Mouse (Mus musculus) adrenal gland, postnatal 4 days (tissue): ENCODE data around the gene Pcdh17. TPM values are rescaled to one million over a fixed set of nuclear protein-coding genes. Genes with fewer than 3 reads are reported as not detected.

ENCODE experiments used
- DNase-seq, 2 experiments: peaks; one replicate each; pipeline ENCODE4 v3.0.0; 2021 to 2022; ENCODE audit warnings: low spot score in 2 of 2, mixed read lengths in 2 of 2
- long read RNA-seq, 2 experiments: library from polyadenylated mRNA; stranded (forward); transcript quantifications; one replicate each; pipeline ENCODE4 v2.0.0; 2021
- total RNA-seq, 2 experiments: library from RNA; stranded (reverse); gene quantifications; 2 replicates each; pipeline ENCODE4 v1.2.3; 2021

Gene Pcdh17
- total RNA-seq = 10 to 100 TPM; 13.7 to 15.3 TPM
- long read RNA-seq, experiment 1, full-length matches to known transcripts = 1 of 3 reads
- long read RNA-seq, experiment 1, partial matches to known transcripts = 0 of 3 reads
- long read RNA-seq, experiment 1, other reads (novel, unspliced or antisense) = 2 of 3 reads
- long read RNA-seq, experiment 2, full-length matches to known transcripts = 5 of 9 reads
- long read RNA-seq, experiment 2, partial matches to known transcripts = 0 of 9 reads
- long read RNA-seq, experiment 2, other reads (novel, unspliced or antisense) = 4 of 9 reads

GRCm38 (mm10) chr14:84443288-84443686 lies at the start of gene Pcdh17:
Gene Pcdh17, plus strand, starts transcription at chr14:84443563.
- DNase-seq = peak; percentile 79 to 83

DNA sequence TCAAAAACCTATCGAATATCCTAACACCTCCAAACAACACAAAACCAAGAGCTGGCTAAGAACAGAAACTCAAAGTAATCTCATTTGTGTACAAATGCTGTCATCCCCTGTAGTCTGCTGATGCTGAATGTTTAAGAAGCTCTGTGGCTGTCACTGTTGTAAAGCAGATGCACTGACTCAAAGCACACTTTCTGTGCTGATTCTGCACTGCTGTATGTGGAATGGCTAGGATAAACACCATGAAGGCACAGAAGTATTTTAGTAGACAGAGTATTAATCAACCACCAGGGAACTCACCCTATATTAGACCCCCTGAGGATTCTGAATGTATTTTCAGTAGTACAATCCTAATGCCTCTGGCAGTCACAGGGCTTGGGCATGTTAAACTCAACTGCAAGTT lies 46.2 kb upstream of the Pcdh17 start:
- DNase-seq = no peak

DNA sequence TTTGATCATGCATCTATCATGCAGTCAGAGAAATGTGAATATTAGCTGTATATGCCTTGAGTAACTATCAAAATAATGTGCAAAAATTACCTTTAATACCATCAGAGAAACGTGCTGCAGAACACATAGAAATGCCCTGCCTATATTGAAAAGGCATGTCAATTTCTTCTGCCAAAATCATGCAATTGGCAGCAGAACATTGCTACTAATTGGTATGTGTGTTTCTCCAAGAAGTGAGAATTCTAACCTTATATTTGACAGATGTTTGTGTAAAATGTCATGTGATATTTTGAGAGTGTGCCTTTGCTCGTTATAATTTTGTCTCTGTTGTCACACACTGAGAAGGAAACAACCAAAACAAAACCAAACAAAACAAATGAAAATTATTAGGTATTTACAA lies 18.6 kb upstream of the Pcdh17 start:
- DNase-seq = no peak

DNA sequence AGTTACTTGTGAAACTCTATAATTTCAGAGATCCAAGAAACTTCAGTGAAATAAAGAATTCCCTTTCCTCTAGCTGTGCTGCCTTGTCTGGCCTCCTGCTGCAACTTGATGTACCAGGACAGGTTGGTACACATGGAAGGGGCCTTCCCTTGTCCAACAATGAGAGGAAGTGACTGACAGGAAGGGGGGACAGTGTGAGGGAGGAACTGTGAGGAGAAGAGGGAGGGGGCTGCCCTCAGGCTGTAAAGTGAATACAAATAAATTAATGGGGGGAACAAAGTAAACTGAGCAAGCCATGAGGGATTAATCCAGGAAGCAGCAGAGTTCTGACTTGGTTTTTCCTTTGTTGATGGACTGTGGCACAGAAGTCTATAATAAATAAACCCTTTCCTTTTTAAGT lies 16.7 kb upstream of the Pcdh17 start:
- no peak for DNase-seq

GRCm38 (mm10) chr14:84438066-84438770 lies 5.1 kb upstream of the Pcdh17 start:
- no peak for DNase-seq

DNA sequence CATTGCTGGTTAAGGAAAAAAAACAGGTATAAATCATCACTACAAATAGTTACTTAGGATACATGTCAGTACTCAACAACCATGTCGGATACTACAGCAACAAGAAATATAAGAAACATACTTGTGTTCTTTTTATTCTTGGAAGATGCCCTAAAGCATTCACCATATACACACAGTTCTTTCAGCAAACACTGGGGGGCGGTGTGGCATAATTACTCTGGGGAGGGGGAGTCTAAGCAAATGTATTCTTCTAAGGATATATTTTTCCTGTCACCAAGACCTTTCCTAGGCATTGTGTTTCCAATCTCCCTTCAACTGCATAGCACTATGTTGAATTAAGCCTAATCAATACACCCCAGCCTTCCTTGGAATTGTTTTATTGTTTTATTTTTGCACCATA lies 2.5 kb upstream of the Pcdh17 start:
- peak in 1 of 2 experiments; percentile 4 for DNase-seq

DNA sequence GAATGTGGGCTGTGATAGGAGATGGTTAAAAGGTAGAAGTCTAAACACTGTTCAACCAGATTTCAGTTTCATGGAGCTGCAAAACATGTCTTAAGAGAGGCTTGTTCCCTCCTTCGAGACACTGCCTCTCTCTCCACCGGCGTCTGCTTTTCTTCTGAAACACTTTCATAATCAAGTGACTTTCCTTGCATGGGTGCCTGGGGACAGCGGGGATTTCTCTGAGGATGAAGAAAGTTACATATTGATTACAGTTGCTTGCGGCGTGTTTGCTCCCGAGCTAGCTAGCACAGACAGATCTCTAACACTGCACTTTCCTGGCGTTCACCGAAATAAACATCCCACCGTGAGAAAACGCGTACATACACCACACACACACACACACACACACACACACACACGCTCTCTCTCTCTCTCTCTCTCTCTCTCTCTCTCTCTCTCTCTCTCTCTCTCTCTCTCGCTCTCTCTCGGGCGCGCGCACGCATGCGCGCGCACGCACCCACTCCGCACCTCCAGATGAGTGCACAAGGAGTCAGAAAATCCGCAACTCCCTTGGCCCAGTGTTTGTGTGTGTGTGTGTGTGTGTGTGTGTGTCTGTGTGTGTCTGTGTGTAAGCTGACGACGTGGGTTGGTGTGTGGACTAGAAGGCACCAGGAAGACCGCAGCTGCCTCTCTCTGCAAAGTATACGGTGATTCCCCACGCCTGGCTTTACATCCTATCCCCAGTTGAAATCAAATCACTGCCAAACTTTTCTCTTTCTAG lies 655 bp upstream of the Pcdh17 start:
- DNase-seq = peak in 1 of 2 experiments; percentile 2

GRCm38 (mm10) chr14:84443761-84444160 lies 398 bp downstream of the Pcdh17 start:
- DNase-seq = no peak

DNA sequence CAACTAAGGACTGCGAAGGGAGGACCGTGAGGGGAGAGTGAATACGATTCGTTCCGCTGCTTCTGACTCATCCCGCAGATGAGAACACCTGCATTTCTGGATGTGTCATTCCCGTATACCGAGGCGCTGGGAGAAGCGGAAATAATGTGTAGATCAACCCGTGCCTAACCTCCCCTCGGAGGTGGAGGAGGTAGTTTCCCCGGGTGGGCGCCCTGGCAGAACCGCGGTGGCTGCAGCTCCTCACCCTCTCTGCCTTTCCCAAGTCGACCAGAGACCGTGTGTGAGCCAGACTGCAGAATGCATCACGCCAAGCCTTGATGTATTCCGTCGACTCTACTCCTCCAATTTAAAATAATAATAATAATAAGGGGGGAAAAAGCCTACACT lies 906 bp downstream of the Pcdh17 start:
- DNase-seq = no peak

- no peak for DNase-seq
Measured at GRCm38 (mm10) chr14:84444663-84445502, 1.5 kb downstream of the Pcdh17 start.

- DNase-seq = peak in 1 of 2 experiments; percentile 3
Measured at GRCm38 (mm10) chr14:84445503-84446410, 2.4 kb downstream of the Pcdh17 start.

GRCm38 (mm10) chr14:84446411-84446915 lies 3.1 kb downstream of the Pcdh17 start:
- no peak for DNase-seq

GRCm38 (mm10) chr14:84446941-84447641 lies 3.7 kb downstream of the Pcdh17 start:
- peak in 1 of 2 experiments; percentile 13 for DNase-seq

DNA sequence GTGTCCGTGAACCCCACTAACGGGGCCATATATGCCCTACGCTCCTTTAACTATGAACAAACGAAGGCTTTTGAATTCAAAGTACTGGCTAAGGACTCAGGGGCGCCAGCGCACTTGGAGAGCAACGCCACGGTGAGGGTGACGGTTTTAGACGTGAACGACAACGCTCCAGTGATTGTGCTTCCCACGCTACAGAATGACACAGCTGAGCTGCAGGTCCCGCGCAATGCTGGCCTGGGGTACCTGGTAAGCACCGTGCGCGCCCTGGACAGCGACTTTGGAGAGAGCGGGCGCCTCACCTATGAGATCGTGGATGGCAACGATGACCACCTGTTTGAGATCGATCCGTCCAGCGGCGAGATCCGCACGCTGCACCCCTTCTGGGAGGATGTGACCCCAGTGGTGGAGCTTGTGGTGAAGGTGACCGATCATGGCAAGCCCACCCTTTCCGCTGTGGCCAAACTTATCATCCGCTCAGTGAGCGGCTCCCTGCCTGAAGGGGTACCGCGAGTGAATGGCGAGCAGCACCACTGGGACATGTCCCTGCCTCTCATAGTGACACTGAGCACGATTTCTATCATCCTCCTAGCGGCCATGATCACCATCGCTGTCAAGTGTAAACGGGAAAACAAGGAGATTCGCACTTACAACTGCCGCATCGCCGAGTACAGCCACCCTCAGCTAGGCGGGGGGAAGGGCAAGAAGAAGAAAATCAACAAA lies 4.5 kb downstream of the Pcdh17 start:
- peak in 1 of 2 experiments; percentile 3 for DNase-seq

DNA sequence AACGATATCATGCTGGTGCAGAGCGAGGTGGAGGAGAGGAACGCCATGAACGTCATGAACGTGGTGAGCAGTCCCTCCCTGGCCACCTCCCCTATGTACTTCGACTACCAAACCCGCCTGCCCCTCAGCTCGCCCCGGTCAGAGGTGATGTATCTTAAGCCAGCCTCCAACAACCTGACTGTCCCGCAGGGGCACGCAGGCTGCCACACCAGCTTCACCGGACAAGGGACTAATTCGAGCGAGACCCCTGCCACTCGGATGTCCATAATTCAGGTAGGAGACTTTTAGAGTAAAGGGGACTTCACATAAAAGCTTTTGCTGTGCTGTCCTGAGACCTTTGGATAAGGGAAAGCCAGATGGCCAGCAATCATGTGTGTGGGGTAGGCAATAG lies 5.0 kb downstream of the Pcdh17 start:
- no peak for DNase-seq

DNA sequence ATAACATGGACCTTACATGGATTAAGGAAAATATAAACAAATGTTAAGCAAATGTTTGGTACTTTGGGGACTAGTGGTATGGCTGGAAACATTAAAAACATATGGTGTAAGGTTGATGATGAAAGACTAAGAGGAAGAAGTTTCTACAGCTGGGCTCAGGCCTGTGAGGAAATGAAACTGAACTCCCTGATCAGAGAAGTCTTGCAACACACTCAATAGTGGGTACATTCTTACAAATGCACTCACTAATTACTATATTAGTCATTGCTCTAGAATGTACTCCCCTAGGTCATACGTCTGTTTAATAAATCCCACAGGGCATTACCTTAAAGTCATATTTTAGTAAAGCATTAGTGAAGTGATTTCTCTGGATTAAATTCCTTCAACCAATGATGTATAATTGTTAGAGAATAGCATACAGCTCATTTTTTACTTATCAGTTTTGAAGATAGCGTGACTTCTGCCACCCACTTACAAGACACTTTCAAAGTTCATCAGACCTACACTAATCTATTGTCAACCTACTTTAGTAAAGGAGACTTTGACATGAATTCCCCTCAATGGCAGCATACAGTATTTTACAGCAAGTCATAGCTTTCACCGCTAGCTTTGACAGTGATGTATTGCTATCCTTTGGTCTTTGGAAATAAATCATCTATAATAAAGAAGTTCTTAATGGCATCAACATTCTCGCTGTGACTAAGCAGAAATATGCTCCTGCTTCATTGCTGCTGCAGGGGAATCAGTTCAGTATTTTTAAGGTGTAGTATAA lies 10.9 kb downstream of the Pcdh17 start:
- DNase-seq = no peak

GRCm38 (mm10) chr14:84475491-84475890 lies 32.1 kb downstream of the Pcdh17 start:
- no peak for DNase-seq

GRCm38 (mm10) chr14:84476336-84476735 lies 33.0 kb downstream of the Pcdh17 start:
- no peak for DNase-seq
